8 mouse cellular contexts compared by ENCODE assay signal in genomic region chr3:52088458-52089341, GRCm38 (mm10). TPM values are rescaled to one million over a fixed set of nuclear protein-coding genes. Genes with fewer than 3 reads are reported as not detected.
DNase-seq lines count a peak whose midpoint lies in the region; ATAC-seq and TF ChIP-seq lines count a peak whose summit lies in the region.

No protein-coding gene starts in this region.

- WGBS in cerebellum, adult 2 months: 6% methylated on average over 19 of the region's 19 CpGs
- 24% methylated on average over 19 of the region's 19 CpGs for WGBS in liver, postnatal 0 days (ENCODE audit: insufficient replicate concordance)
- WGBS in neural tube, embryonic 11.5 days: 5% methylated on average over 19 of the region's 19 CpGs
- 16% methylated on average over 19 of the region's 19 CpGs for WGBS in stomach, embryonic 16.5 days

- ATAC-seq in frontal cortex, adult (ENCODE audit: low TSS enrichment): peak; percentile 64
- ATAC-seq in liver, postnatal 0 days: peak; percentile 90
- ATAC-seq in neural tube, embryonic 11.5 days (ENCODE audit: insufficient read depth, low FRiP score, low TSS enrichment): peak; percentile 89
- ATAC-seq in stomach, embryonic 16.5 days (ENCODE audit: insufficient read depth, low FRiP score): peak; percentile 94

- no peaks in the 10 kb centered on the region for H3K36me3 ChIP-seq in liver, postnatal 0 days (replicated peaks; ENCODE audit: insufficient read depth, low read length)
- H3K36me3 ChIP-seq in neural tube, embryonic 11.5 days (ENCODE audit: control insufficient read depth, insufficient read depth, low read length): no peaks in the 10 kb centered on the region
- H3K36me3 ChIP-seq in stomach, embryonic 16.5 days (ENCODE audit: control insufficient read depth, insufficient read depth, low read length): no peaks in the 10 kb centered on the region

- peak overlapping the region; percentile 54 for H3K9ac ChIP-seq in liver, postnatal 0 days (replicated peaks)
- peak overlapping the region; percentile 44 for H3K9ac ChIP-seq in neural tube, embryonic 11.5 days (ENCODE audit: low read length)
- peak overlapping the region; percentile 54 for H3K9ac ChIP-seq in stomach, embryonic 16.5 days (ENCODE audit: low read length)

- peak overlapping the region; percentile 64 for H3K4me2 ChIP-seq in liver, postnatal 0 days (ENCODE audit: low read depth, low read length)
- peak overlapping the region; percentile 17; the same call in 1 of the 2 replicates for H3K4me2 ChIP-seq in neural tube, embryonic 11.5 days (ENCODE audit: low read depth)
- H3K4me2 ChIP-seq in stomach, embryonic 16.5 days (ENCODE audit: low read depth, low read length): peak overlapping the region; percentile 53

- peak; percentile 28; the same call in 1 of the 2 replicates for TF ChIP-seq POLR2A in cerebellum, adult 2 months (IDR thresholded peaks at IDR 0.05; ENCODE audit: borderline replicate concordance, insufficient read depth, low read length)

- peak overlapping the region; percentile 80 for H3K27ac ChIP-seq in cerebellum, adult 2 months (ENCODE audit: insufficient read depth, low read length)
- H3K27ac ChIP-seq in layer of hippocampus, adult 2 months: peak overlapping the region; percentile 64; the same call in 1 of the 2 replicates
- peak overlapping the region; percentile 86 for H3K27ac ChIP-seq in liver, postnatal 0 days (ENCODE audit: low read depth)
- H3K27ac ChIP-seq in neural tube, embryonic 11.5 days (ENCODE audit: low read depth, low read length): peak overlapping the region; percentile 81
- peak overlapping the region; percentile 96 for H3K27ac ChIP-seq in stomach, embryonic 16.5 days (ENCODE audit: low read length)

- H3K4me3 ChIP-seq in cerebellum, adult 2 months (replicated peaks; ENCODE audit: insufficient read depth, low read depth, low read length): peak overlapping the region; percentile 26
- H3K4me3 ChIP-seq in layer of hippocampus, adult 2 months: peak overlapping the region; percentile 27; the same call in 1 of the 2 replicates
- peak overlapping the region; percentile 17 for H3K4me3 ChIP-seq in liver, postnatal 0 days (ENCODE audit: low read depth, low read length)
- H3K4me3 ChIP-seq in neural tube, embryonic 11.5 days (ENCODE audit: low read depth, low read length): no peak overlapping the region
- no peak overlapping the region for H3K4me3 ChIP-seq in stomach, embryonic 16.5 days (replicated peaks; ENCODE audit: low read length)

- TF ChIP-seq CTCF in cerebellum, adult 2 months (IDR thresholded peaks at IDR 0.05; ENCODE audit: borderline replicate concordance, insufficient read depth, low read depth, low read length): no peak
- TF ChIP-seq CTCF in layer of hippocampus, adult 2 months (conservative IDR thresholded peaks at IDR 0.05): no peak
- no peak for TF ChIP-seq CTCF in liver, postnatal 0 days (IDR thresholded peaks at IDR 0.05; ENCODE audit: low read depth)

- no peak for TF ChIP-seq EP300 in liver, postnatal 0 days (IDR thresholded peaks at IDR 0.05; ENCODE audit: low read depth)

- DNase-seq in CD8-positive naive resting alpha-beta T cell, adult 2 months (ENCODE audit: low read depth in 2 of 2, low spot score in 2 of 2): peak; percentile 55 to 71
- DNase-seq in cerebellum, adult 2 months: peak; percentile 99 to 100
- DNase-seq in heart, postnatal 4 days: peak; percentile 99
- DNase-seq in layer of hippocampus, adult 2 months (ENCODE audit: low spot score in 2 of 2): peak; percentile 74 to 80
- DNase-seq in liver, postnatal 0 days: peak; percentile 92
- peak; percentile 85 for DNase-seq in neural tube, embryonic 11.5 days (ENCODE audit: low spot score)

- H3K9me3 ChIP-seq in liver, postnatal 0 days (ENCODE audit: low read length): no peaks in the 10 kb centered on the region
- no peaks in the 10 kb centered on the region for H3K9me3 ChIP-seq in neural tube, embryonic 11.5 days (ENCODE audit: control insufficient read depth, low read length)
- H3K9me3 ChIP-seq in stomach, embryonic 16.5 days (replicated peaks; ENCODE audit: control insufficient read depth, low read length): no peaks in the 10 kb centered on the region

- peaks cover 34% of the 10 kb centered on the region for H3K4me1 ChIP-seq in cerebellum, adult 2 months (ENCODE audit: control insufficient read depth, insufficient read depth, low read length)
- H3K4me1 ChIP-seq in liver, postnatal 0 days (ENCODE audit: insufficient read depth): peaks cover 37% of the 10 kb centered on the region
- H3K4me1 ChIP-seq in neural tube, embryonic 11.5 days (ENCODE audit: control insufficient read depth, insufficient read depth, low read length): peaks cover 22% of the 10 kb centered on the region
- H3K4me1 ChIP-seq in stomach, embryonic 16.5 days (ENCODE audit: control insufficient read depth, insufficient read depth, low read length): peaks cover 38% of the 10 kb centered on the region

- no peaks in the 10 kb centered on the region for H3K27me3 ChIP-seq in cerebellum, adult 2 months (ENCODE audit: control insufficient read depth, insufficient read depth, low read length)
- H3K27me3 ChIP-seq in liver, postnatal 0 days (ENCODE audit: insufficient read depth, low read length): no peaks in the 10 kb centered on the region
- no peaks in the 10 kb centered on the region for H3K27me3 ChIP-seq in neural tube, embryonic 11.5 days (ENCODE audit: control insufficient read depth, insufficient read depth, low read length)
- H3K27me3 ChIP-seq in stomach, embryonic 16.5 days (ENCODE audit: control insufficient read depth, insufficient read depth, low read length): no peaks in the 10 kb centered on the region

RNA-seq across cellular contexts. Expression of gene Maml3, which starts 16.2 kb away (rescaled TPM):
- 6.5 and 7.8 TPM in 2 replicates for polyA plus RNA-seq in cerebellum, adult 2 months (2012; rRNA removed)
- total RNA-seq in heart, postnatal 4 days (2021): 1 to 10 TPM; 7.1 TPM
- total RNA-seq in layer of hippocampus, adult 2 months (2021): 1 to 10 TPM; 8.7 to 9.8 TPM
- 0.64 and 0.65 TPM in 2 replicates for polyA plus RNA-seq in liver, postnatal 0 days (2015; fragmentation: Nextera tagmentation; extraction: Ambion mirVana)
- polyA plus RNA-seq in neural tube, embryonic 11.5 days (2014; fragmentation: Nextera tagmentation; extraction: Ambion mirVana): 7.8 and 8.1 TPM in 2 replicates
- polyA plus RNA-seq in stomach, embryonic 16.5 days (2015; fragmentation: Nextera tagmentation; extraction: Ambion mirVana): 4.7 and 5.0 TPM in 2 replicates

Comparison
In these comparisons a context has a peak if more than half of its experiments do, and no peak if none do; other contexts are left out.
1. H3K4me3 ChIP-seq: peak in cerebellum, adult 2 months (single experiment), layer of hippocampus, adult 2 months (single experiment) and liver, postnatal 0 days (single experiment); none in neural tube, embryonic 11.5 days (single experiment) and stomach, embryonic 16.5 days (single experiment).
2. Peak in every context shown above with its lines, with median percentiles within 50 percentile points of each other: DNase-seq, H3K27ac ChIP-seq, ATAC-seq, H3K4me2 ChIP-seq and H3K9ac ChIP-seq.